Mouse (Mus musculus) forebrain, embryonic 12.5 days (tissue): ENCODE data around the gene Zfp263. TPM values are rescaled to one million over a fixed set of nuclear protein-coding genes. Genes with fewer than 3 reads are reported as not detected.
A peak's percentile ranks its signal among the peaks of the same experiment; 100 is the strongest.

Source experiments
- ATAC-seq: fragments of 200-750 bp; cut with Nextera tagmentation; 2 replicates; pipeline ENCODE4 v1.8.0; 2017; ENCODE audit warnings: moderate TSS enrichment; ENCODE audit not compliant: low FRiP score
- H3K27ac ChIP-seq: fragments of 300-500 bp; sonication (generic); 2 replicates; pipeline ENCODE4 v1.5.1; 2016; ENCODE audit warnings: mild to moderate bottlenecking
- H3K27me3 ChIP-seq: fragments of 300-500 bp; sonication (generic); 2 replicates; pipeline ENCODE4 v1.6.1; 2016; ENCODE audit warnings: mild to moderate bottlenecking
- H3K36me3 ChIP-seq: fragments of 300-500 bp; sonication (generic); replicated peaks from 2 replicates; pipeline ENCODE4 v1.6.1; 2016; ENCODE audit warnings: mild to moderate bottlenecking
- H3K4me1 ChIP-seq: fragments of 300-500 bp; sonication (generic); 2 replicates; pipeline ENCODE4 v1.6.1; 2016
- H3K4me2 ChIP-seq: fragments of 300-500 bp; sonication (generic); 2 replicates; pipeline ENCODE4 v1.6.1; 2016; ENCODE audit warnings: mild to moderate bottlenecking, moderate library complexity
- H3K4me3 ChIP-seq: fragments of 300-500 bp; sonication (generic); replicated peaks from 2 replicates; pipeline ENCODE4 v1.5.1; 2016; ENCODE audit warnings: mild to moderate bottlenecking
- H3K9ac ChIP-seq: fragments of 300-500 bp; sonication (generic); 2 replicates; pipeline ENCODE4 v1.6.1; 2016; ENCODE audit warnings: mild to moderate bottlenecking
- H3K9me3 ChIP-seq: fragments of 300-500 bp; sonication (generic); 2 replicates; pipeline ENCODE4 v1.6.1; 2016
- WGBS: fragments of 180-500 bp; shearing (Covaris S2); methylation state at CpG from one replicate; pipeline ENCODE4 v1.1.7; 2016; 5-methylcytosine and 5-hydroxymethylcytosine counted together
- polyA plus RNA-seq: library from polyadenylated mRNA; unstranded; fragments of >200 nt; fragmentation: Nextera tagmentation; extraction: Ambion mirVana; gene quantifications from 2 replicates; pipeline ENCODE4 v1.2.1, GENCODE M21; 2016

Gene Zfp263
- polyA plus RNA-seq: 52.6 and 56.5 TPM in 2 replicates

DNA sequence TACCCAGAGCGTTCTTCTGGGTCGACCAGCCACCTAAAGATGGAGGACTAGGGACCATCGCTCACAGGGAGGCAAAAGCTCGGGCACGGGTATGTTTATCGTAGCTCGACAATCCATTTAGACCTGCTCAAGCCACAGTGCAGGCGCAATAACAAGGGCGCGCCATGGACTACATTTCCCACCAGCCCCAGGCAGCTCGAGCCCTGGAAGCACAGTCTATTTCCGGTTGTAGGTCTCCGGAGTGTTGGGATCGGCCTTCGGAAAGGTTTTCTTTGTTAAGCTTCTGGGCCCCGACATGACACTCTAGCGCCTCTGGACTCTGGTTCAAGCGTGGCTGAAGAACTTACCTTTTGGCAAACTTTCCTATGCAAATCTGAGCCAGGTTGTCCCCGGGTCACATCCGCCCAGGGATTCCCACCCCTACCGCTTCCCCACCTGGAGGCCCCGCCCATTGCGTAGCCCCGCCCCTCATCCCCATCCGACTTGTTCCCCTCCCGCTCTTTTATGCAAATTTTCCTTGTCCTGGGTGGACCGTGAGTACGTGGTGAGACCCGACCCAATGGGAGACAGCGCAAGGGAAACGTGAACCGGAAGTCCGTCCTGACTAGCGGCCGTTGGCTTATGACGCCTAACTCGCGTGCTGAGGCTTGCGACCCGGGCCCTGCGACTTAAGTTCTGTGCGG is at the start of gene Zfp263:
Gene Zfp263 (plus strand): TSS at position 591 of the 683 bp plus-strand sequence.
- Histone ChIP-seq H3K4me1 (peaks cover 24% of the 10 kb centered on the region), H3K4me3 (peak within 1 kb of the TSS; percentile 82), H3K9ac (peak within 1 kb of the TSS; percentile 82), H3K9me3 (peaks cover 6% of the 10 kb centered on the region), H3K27ac (peak within 1 kb of the TSS; percentile 82), H3K4me2 (peak within 1 kb of the TSS; percentile 82), H3K36me3 (peaks cover 22% of the 10 kb centered on the region), H3K27me3 (0 out of 2 replicates have a peak, but pooled peaks cover 3% of the 10 kb centered on the region)
- under 1% methylated on average over 42 of the region's 42 CpGs for WGBS
- ATAC-seq: peak; percentile 97

DNA sequence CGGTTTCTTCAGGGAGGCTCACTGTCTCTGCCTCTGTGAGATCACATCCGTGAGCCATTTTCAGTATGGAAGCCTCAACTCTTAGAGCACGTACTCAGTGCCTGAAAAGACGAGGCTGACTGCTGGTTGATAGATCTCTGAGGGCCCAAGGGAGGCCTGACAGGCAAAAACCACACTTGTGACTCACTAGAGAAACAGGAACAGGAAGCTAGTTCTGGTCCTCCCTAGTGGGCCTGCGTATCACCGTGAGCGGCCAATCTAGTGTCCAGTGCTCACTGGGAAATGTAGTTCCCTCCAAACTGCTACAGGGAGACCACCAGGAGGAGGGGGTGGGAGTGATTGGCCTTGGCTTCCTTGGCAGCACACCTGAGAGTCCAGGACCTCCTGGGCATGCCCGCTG is 44.6 kb upstream of the Zfp263 start:
- ATAC-seq: no peak
- Histone ChIP-seq H3K36me3 (no peaks in the 10 kb centered on the region), H3K9me3 (peaks cover 2% of the 10 kb centered on the region; the same call in 1 of the 2 replicates), H3K4me2 (no peak overlapping the region), H3K27me3 (no peaks in the 10 kb centered on the region), H3K9ac (no peak overlapping the region), H3K4me1 (no peaks in the 10 kb centered on the region), H3K4me3 (no peak overlapping the region), H3K27ac (no peak overlapping the region)
- 86% methylated on average over 8 of the region's 8 CpGs for WGBS

DNA sequence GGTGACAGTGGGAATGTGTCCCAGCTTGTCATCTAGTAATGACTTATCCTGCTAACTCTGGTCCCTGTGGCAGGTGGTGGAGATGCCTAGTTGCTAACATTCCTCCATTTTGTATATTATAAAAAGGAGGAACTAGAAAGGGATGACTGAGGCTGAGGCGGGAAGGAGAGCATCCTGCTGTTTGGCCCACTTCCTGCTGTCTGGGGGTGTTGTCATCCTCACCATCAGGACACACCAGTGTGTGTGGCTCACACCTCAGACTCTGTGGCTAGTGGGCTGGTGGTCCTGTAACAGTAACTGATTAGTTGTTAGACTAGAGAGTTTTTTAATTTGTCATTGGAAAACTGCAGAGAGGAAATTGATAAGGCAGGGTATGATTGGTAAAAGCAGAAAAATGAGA is 43.0 kb upstream of the Zfp263 start:
- Histone ChIP-seq H3K36me3 (no peaks in the 10 kb centered on the region), H3K27ac (no peak overlapping the region), H3K4me2 (no peak overlapping the region), H3K9me3 (peaks cover 2% of the 10 kb centered on the region; the same call in 1 of the 2 replicates), H3K9ac (no peak overlapping the region), H3K4me1 (no peaks in the 10 kb centered on the region), H3K4me3 (no peak overlapping the region), H3K27me3 (no peaks in the 10 kb centered on the region)
- ATAC-seq: no peak
- 78% methylated on average over 1 of the region's 1 CpGs for WGBS

DNA sequence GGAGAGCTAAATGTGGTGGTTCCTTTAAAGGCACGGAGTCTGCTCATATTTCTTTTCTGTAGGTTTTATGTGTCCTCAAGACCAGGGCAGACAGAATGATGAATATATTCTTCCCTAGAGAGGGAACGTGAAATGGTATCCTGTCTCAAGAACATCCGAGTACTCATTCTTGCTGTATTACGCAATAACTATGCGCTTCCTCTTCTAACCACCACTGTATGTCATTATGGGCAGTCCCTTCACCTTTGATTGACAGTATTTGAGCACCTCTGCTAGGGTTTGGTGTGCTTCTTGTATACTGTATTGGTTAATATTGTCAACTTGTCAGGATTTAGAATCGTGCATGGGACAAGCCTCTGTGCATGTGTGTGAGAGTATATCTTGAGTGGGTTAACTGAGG is 37.2 kb upstream of the Zfp263 start:
- WGBS: 90% methylated on average over 6 of the region's 6 CpGs
- Histone ChIP-seq H3K27me3 (no peaks in the 10 kb centered on the region), H3K4me2 (no peak overlapping the region), H3K36me3 (no peaks in the 10 kb centered on the region), H3K4me1 (no peaks in the 10 kb centered on the region), H3K27ac (no peak overlapping the region), H3K4me3 (no peak overlapping the region), H3K9me3 (peaks cover 5% of the 10 kb centered on the region; the same call in 1 of the 2 replicates), H3K9ac (no peak overlapping the region)
- ATAC-seq: no peak

DNA sequence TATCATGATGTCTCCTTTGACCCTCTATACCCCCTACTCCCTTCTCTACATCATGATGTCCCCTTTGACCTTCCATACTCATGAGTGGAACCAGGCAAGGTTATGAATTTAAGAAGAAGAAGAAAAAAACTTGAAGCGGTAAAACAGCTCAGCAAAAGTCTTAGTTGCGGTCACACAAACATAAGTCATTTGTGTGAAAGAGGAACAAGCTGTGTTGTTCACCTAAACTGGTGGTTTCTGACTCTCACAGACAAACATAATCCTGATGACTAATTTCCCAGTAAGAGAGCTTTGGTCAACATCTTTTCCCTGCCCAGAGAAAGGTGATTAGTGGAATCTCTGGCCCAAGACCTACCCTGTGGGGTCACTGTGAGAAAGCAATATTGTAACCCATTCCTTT is 29.2 kb upstream of the Zfp263 start:
- no peak overlapping the region for H3K9ac ChIP-seq
- whole genome bisulfite sequencing: 94% methylated on average over 2 of the region's 2 CpGs
- H3K27ac ChIP-seq: no peak overlapping the region
- H3K4me3 ChIP-seq: no peak overlapping the region
- no peak for ATAC-seq
- H3K36me3 ChIP-seq: no peaks in the 10 kb centered on the region
- H3K4me2 ChIP-seq: no peak overlapping the region
- peaks cover 5% of the 10 kb centered on the region; the same call in 1 of the 2 replicates for H3K9me3 ChIP-seq
- no peaks in the 10 kb centered on the region for H3K27me3 ChIP-seq
- no peaks in the 10 kb centered on the region for H3K4me1 ChIP-seq

DNA sequence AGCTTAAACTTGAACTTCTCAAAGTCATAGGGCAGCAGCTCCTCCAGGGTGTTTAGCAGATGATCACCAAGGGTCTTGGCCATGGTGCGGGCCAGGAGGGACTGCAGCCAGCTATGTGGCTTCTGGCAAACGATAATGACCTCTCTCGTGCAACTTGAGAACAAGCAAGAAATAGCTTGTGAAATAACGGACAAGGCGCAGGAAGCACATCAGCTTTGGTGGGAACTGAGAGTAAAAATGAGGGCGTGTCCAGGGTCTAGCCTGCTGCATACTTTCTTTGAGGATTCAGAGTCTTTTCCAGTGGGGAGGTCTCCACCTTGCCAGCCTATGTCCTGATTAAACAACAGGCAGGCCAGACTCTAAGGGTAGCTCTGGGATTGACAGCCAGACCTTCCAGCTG is 25.9 kb upstream of the Zfp263 start, which contains the start of gene Mefv:
Gene Mefv (minus strand): TSS at position 118 of the 400 bp plus-strand sequence.
- Histone ChIP-seq H3K4me2 (no peak within 1 kb of the TSS), H3K4me1 (no peaks in the 10 kb centered on the region), H3K36me3 (no peaks in the 10 kb centered on the region), H3K9me3 (no peaks in the 10 kb centered on the region), H3K27me3 (no peaks in the 10 kb centered on the region), H3K9ac (no peak within 1 kb of the TSS), H3K4me3 (no peak within 1 kb of the TSS), H3K27ac (no peak within 1 kb of the TSS)
- WGBS: 91% methylated on average over 6 of the region's 6 CpGs
- no peak for ATAC-seq

DNA sequence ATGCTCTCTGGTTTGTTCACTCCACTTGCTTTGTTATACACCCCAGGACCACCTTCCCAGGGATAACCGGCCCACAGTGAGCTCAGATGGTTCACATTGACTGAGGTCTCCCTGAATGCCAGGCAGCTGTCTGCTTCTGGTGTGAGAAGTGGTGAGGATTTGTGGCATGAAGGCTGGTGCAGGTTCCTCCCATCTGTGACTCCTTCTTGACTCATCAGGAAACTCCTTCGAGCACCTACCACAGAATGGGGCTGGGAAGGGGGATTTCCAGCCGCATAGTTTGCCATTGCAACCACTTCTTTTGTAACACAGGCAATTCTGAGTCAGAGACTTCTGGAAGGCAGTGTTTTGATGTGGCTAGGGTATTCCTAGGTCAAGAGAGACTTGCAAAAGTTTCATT is 20.7 kb upstream of the Zfp263 start:
- Histone ChIP-seq H3K27me3 (no peaks in the 10 kb centered on the region), H3K9me3 (no peaks in the 10 kb centered on the region), H3K27ac (no peak overlapping the region), H3K36me3 (no peaks in the 10 kb centered on the region), H3K4me2 (no peak overlapping the region), H3K4me3 (no peak overlapping the region), H3K9ac (no peak overlapping the region), H3K4me1 (no peaks in the 10 kb centered on the region)
- no peak for ATAC-seq
- WGBS: 81% methylated on average over 3 of the region's 3 CpGs

DNA sequence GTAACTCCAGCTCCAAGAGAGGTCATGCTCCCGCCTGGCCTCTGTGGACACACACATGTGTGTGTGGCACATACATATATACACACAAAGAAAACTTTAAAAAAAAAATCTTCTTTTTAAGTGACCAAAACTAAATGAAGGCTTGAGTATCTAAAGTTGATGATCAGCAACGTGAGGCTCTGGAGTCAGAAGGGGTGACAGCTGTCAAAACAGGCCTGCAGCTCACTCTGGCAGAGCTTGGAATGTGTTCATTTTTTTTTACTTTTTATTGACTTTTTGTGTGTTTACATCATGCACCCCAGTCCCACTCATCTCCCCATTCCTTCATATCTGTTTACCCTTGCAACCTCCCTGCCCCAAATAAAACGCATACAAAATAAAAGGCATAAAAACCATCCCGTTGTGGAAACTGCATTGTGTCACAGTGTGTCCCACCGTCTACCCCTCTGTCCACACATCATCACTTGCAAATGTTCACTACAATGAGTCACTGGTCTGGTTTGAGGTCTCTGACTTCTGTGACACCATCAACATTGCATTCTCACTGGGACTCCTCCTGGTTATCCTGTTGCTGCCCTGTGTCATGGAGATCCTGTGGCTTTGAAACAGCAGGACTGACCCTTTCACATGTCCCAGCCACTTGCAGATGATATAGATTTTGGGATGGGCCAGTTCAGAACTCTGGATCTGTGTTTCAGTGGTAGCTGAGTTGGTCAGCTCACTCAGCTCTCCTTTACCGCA is 15.7 kb upstream of the Zfp263 start:
- no peaks in the 10 kb centered on the region for H3K27me3 ChIP-seq
- H3K27ac ChIP-seq: no peak overlapping the region
- H3K9me3 ChIP-seq: no peaks in the 10 kb centered on the region
- no peak overlapping the region for H3K4me2 ChIP-seq
- no peak overlapping the region for H3K9ac ChIP-seq
- WGBS: 87% methylated on average over 6 of the region's 6 CpGs
- ATAC-seq: no peak
- no peak overlapping the region for H3K4me3 ChIP-seq
- H3K36me3 ChIP-seq: no peaks in the 10 kb centered on the region
- H3K4me1 ChIP-seq: no peaks in the 10 kb centered on the region

DNA sequence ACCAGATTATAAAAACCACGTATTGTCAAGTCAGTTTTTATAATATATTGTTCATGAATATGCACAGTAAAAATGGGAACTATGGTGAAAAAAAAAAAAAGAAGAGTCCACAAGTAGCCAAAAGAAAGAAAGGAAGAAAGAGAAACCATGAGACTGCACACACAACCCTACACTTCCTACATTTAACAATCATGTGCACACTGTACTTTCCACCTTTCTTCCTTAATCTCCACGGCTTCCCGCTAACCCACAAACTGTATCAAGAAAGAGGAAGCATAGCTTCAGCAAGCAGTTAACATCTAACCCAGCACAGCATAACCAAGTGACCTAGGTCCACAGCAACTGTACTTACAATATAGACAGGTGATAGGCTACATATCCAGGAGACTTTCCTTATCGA is 11.3 kb upstream of the Zfp263 start:
- H3K27me3 ChIP-seq: no peaks in the 10 kb centered on the region; the same call in 1 of the 2 replicates
- H3K4me2 ChIP-seq: no peak overlapping the region
- H3K4me3 ChIP-seq: no peak overlapping the region
- ATAC-seq: no peak
- no peaks in the 10 kb centered on the region for H3K9me3 ChIP-seq
- 92% methylated on average over 4 of the region's 4 CpGs for WGBS
- H3K27ac ChIP-seq: no peak overlapping the region
- H3K4me1 ChIP-seq: no peaks in the 10 kb centered on the region
- no peaks in the 10 kb centered on the region for H3K36me3 ChIP-seq
- no peak overlapping the region for H3K9ac ChIP-seq

DNA sequence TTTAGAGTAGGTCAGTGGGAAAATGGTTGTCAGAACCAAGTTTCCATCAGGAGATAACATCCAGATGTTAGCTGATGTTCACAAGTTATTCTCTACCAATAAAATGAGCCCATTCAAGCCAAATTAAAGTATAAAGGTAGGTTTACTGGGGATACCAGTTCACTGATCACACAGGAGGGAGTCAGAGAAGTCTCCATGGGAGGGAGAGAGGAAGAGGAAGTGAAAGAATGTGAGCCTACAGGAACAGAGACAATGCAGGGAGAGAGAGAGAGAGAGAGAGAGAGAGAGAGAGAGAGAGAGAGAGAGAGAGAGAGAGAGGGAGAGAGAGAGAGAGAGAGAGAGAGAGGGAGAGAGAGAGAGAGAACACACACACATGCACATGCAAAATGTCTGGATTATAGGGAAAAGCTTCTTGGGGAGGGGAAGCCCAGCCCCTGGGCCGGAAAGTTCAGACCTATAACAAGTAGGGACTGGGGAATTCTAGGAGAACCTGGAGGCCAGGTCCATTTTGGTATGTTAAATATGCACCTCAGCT is 10.6 kb upstream of the Zfp263 start:
- Histone ChIP-seq H3K9ac (no peak overlapping the region), H3K4me3 (no peak overlapping the region), H3K27ac (no peak overlapping the region), H3K27me3 (no peaks in the 10 kb centered on the region; the same call in 1 of the 2 replicates), H3K36me3 (no peaks in the 10 kb centered on the region), H3K4me1 (no peaks in the 10 kb centered on the region), H3K9me3 (no peaks in the 10 kb centered on the region), H3K4me2 (no peak overlapping the region)
- 82% methylated on average over 1 of the region's 1 CpGs for WGBS
- ATAC-seq: no peak

DNA sequence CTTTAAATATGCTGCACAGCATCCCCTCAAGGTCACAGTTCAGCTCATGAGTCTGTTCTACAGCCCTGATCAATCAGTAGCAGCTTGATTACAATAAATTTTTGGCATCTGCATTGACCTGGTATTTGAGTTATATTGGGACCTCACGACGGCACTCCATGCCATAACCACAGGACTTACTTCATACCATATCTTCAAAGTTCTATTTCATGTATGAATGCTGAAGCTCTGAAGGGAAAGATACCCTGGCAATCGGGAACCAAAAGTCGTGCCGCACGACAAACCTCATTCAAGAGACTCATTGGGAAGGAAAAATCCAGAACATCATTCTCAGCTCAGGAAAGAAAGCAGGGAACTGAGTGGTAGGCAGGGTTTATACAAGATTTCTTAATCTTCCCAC is 1.4 kb upstream of the Zfp263 start:
- Histone ChIP-seq H3K9me3 (peaks cover 3% of the 10 kb centered on the region; the same call in 1 of the 2 replicates), H3K27ac (no peak overlapping the region), H3K27me3 (0 out of 2 replicates have a peak, but pooled peaks cover 3% of the 10 kb centered on the region), H3K36me3 (peaks cover 12% of the 10 kb centered on the region), H3K4me1 (peaks cover 24% of the 10 kb centered on the region), H3K4me2 (no peak overlapping the region), H3K4me3 (no peak overlapping the region; the same call in 1 of the 2 replicates), H3K9ac (no peak overlapping the region)
- no peak for ATAC-seq
- WGBS: 94% methylated on average over 6 of the region's 6 CpGs

DNA sequence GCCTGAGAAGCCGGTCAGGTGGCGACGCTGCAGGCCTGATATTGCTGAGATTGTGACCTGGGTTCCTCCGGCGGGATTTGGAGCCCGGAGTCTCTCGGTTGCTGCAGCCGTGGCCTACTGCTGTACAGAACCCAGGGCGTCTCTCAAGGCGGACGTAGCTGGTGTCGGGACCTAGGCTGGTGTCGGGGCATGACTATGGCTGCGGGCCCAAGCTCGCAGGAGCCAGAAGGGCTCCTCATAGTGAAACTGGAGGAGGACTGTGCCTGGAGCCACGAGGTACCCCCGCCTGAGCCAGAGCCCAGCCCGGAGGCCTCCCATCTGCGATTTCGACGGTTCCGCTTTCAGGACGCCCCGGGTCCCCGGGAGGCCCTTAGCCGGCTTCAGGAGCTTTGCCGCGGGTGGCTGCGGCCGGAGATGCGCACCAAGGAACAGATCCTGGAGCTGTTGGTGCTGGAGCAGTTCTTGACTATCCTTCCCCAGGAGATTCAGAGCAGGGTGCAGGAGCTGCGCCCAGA is 350 bp downstream of the Zfp263 start:
- Histone ChIP-seq H3K9ac (peak overlapping the region; percentile 82), H3K27ac (peak overlapping the region; percentile 79), H3K4me1 (peaks cover 24% of the 10 kb centered on the region), H3K4me2 (peak overlapping the region; percentile 82), H3K4me3 (peak overlapping the region; percentile 82), H3K27me3 (0 out of 2 replicates have a peak, but pooled peaks cover 3% of the 10 kb centered on the region), H3K36me3 (peaks cover 28% of the 10 kb centered on the region), H3K9me3 (peaks cover 12% of the 10 kb centered on the region)
- 1% methylated on average over 32 of the region's 32 CpGs for WGBS
- peak; percentile 8; the same call in 1 of the 2 replicates for ATAC-seq
